Mouse (Mus musculus) erythroblast, embryonic 14.5 days (primary cell): Measurements from ENCODE around the gene Gm49403.

Experiments
- GATA1 ChIP-seq: IDR thresholded peaks from 2 replicates; pipeline ENCODE4 v1.6.1; 2012; ENCODE audit warnings: low read length, inconsistent platforms, mixed read lengths
- TAL1 ChIP-seq: IDR thresholded peaks from 3 replicates; pipeline ENCODE4 v1.6.1; 2012; ENCODE audit warnings: low read length, inconsistent platforms, mixed read lengths

- TF ChIP-seq TAL1 (no peak), GATA1 (no peak)
These were observed 45.5 kb upstream of the Gm49403 start for GRCm38 (mm10) chr19:8838041-8838730.
